Mouse (Mus musculus): ENCODE data around the gene Zbtb39. TPM values are rescaled to one million over a fixed set of nuclear protein-coding genes. Genes with fewer than 3 reads are reported as not detected.

The Zbtb39 gene
- total RNA-seq, 2 experiments from 2014 or later, result 4.8 to 5.3 TPM

Other genes starting within 250 kb of the Zbtb39 start
- 100 to 1,000 TPM; 308 to 367 TPM for gene Stac3, start 237.9 kb upstream of the Zbtb39 start, total RNA-seq (2021)
- gene Ndufa4l2, start 224.6 kb upstream of the Zbtb39 start, total RNA-seq (2021), result 10 to 100 TPM; 11.4 to 15.1 TPM
- gene Shmt2, start 217.1 kb upstream of the Zbtb39 start, total RNA-seq (2021), result 10 to 100 TPM; 24.9 to 26.6 TPM
- under 1 TPM; 0.26 to 0.32 TPM for gene Nxph4, start 205.0 kb upstream of the Zbtb39 start, total RNA-seq (2021)
- 10 to 100 TPM; 58.1 to 64.3 TPM for gene Lrp1, start 118.4 kb upstream of the Zbtb39 start, total RNA-seq (2021)
- 10 to 100 TPM; 16.5 to 21.8 TPM for gene Stat6, start 96.6 kb upstream of the Zbtb39 start, total RNA-seq (2021)
- 1 to 10 TPM; 1.7 to 2.5 TPM for gene Nemp1, start 72.6 kb upstream of the Zbtb39 start, total RNA-seq (2021)
- gene Nab2, start 71.0 kb upstream of the Zbtb39 start, total RNA-seq (2021), result 1 to 10 TPM; 2.5 to 4.7 TPM
- under 1 TPM; 0.10 to 0.21 TPM for gene Myo1a, start 34.4 kb upstream of the Zbtb39 start, total RNA-seq (2021)
- not detected for gene Tac2, start 15.1 kb upstream of the Zbtb39 start, total RNA-seq (2021)
- under 1 TPM; 0.20 to 0.62 TPM for gene Gpr182, start 12.2 kb downstream of the Zbtb39 start, total RNA-seq (2021)
- gene Rdh1, start 20.2 kb downstream of the Zbtb39 start, total RNA-seq (2021), result under 1 TPM; 0.05 to 0.08 TPM
- not detected for gene Rdh16f1, start 20.2 kb downstream of the Zbtb39 start, total RNA-seq (2021)
- under 1 TPM; 0.31 to 0.40 TPM for gene Rdh9, start 36.8 kb downstream of the Zbtb39 start, total RNA-seq (2021)
- gene Rdh16, start 61.6 kb downstream of the Zbtb39 start, total RNA-seq (2021), result not detected
- not detected for gene Rdh19, start 110.4 kb downstream of the Zbtb39 start, total RNA-seq (2021)
- not detected for gene Rdh16f2, start 126.9 kb downstream of the Zbtb39 start, total RNA-seq (2021)
- not detected for gene Rdh7, start 149.3 kb downstream of the Zbtb39 start, total RNA-seq (2021)
- not detected for gene Sdr9c7, start 159.0 kb downstream of the Zbtb39 start, total RNA-seq (2021)

Measured in gastrocnemius, postnatal 25 days (tissue).